Mouse (Mus musculus) lung, postnatal 0 days (tissue): ENCODE data around the gene C330021F23Rik.

Source experiments
- CTCF ChIP-seq: IDR thresholded peaks from 2 replicates; pipeline ENCODE4 v1.5.1; 2016; ENCODE audit warnings: antibody characterized with exemption, mild to moderate bottlenecking
- EP300 ChIP-seq: IDR thresholded peaks from 2 replicates; pipeline ENCODE4 v1.6.1; 2016; ENCODE audit warnings: antibody characterized with exemption, mild to moderate bottlenecking, control low read depth

GRCm38 (mm10) chr8:3536053-3536841, 31.5 kb upstream of the C330021F23Rik start:
- TF ChIP-seq EP300 (no peak), CTCF (no peak)
